Mouse (Mus musculus) embryonic facial prominence, embryonic 15.5 days (tissue): ENCODE measurements around the gene Mettl4. TPM values are rescaled to one million over a fixed set of nuclear protein-coding genes. Genes with fewer than 3 reads are reported as not detected.
"Not testable (repeated sequence)": the region's sequence is repeated elsewhere in the genome, so short reads cannot be mapped to it uniquely, and the experiment has no call there.

ENCODE experiments used
- ATAC-seq: fragments of 200-750 bp; cut with Nextera tagmentation; 2 replicates; pipeline ENCODE4 v1.8.0; 2017; ENCODE audit warnings: low read depth, moderate TSS enrichment; ENCODE audit not compliant: insufficient number of reproducible peaks, low FRiP score, low TSS enrichment
- H3K27ac ChIP-seq: fragments of 300-500 bp; sonication (generic); replicated peaks from 2 replicates; pipeline ENCODE4 v1.5.1; 2015; ENCODE audit warnings: mild to moderate bottlenecking, inconsistent platforms
- H3K27me3 ChIP-seq: fragments of 300-500 bp; sonication (generic); 2 replicates; pipeline ENCODE4 v1.6.1; 2015; ENCODE audit warnings: inconsistent platforms
- H3K36me3 ChIP-seq: fragments of 300-500 bp; sonication (generic); 2 replicates; pipeline ENCODE4 v1.6.1; 2015; ENCODE audit warnings: mild to moderate bottlenecking, inconsistent platforms
- H3K4me1 ChIP-seq: fragments of 300-500 bp; sonication (generic); 2 replicates; pipeline ENCODE4 v1.6.1; 2015; ENCODE audit warnings: inconsistent platforms
- H3K4me2 ChIP-seq: fragments of 300-500 bp; sonication (generic); replicated peaks from 2 replicates; pipeline ENCODE4 v1.6.1; 2015; ENCODE audit warnings: mild to moderate bottlenecking, inconsistent platforms
- H3K4me3 ChIP-seq: fragments of 300-500 bp; sonication (generic); replicated peaks from 2 replicates; pipeline ENCODE4 v1.5.1; 2015; ENCODE audit warnings: mild to moderate bottlenecking, inconsistent platforms
- H3K9ac ChIP-seq: fragments of 300-500 bp; sonication (generic); 2 replicates; pipeline ENCODE4 v1.6.1; 2015; ENCODE audit warnings: inconsistent platforms
- H3K9me3 ChIP-seq: fragments of 300-500 bp; sonication (generic); replicated peaks from 2 replicates; pipeline ENCODE4 v1.6.1; 2016; ENCODE audit warnings: inconsistent platforms
- WGBS: fragments of 180-500 bp; shearing (Covaris S2); methylation state at CpG from one replicate; pipeline ENCODE4 v1.1.7; 2015; 5-methylcytosine and 5-hydroxymethylcytosine counted together
- polyA plus RNA-seq: library from polyadenylated mRNA; unstranded; fragments of >200 nt; fragmentation: Nextera tagmentation; extraction: Ambion mirVana; gene quantifications from 2 replicates; pipeline ENCODE4 v1.2.1, GENCODE M21; 2015

Mettl4 gene
- 17.8 and 19.0 TPM in 2 replicates for polyA plus RNA-seq

- Histone ChIP-seq H3K4me1 (peaks cover 9% of the 10 kb centered on the region), H3K9ac (peak within 1 kb of the TSS; percentile 48), H3K9me3 (no peaks in the 10 kb centered on the region), H3K27me3 (no peaks in the 10 kb centered on the region), H3K27ac (peak within 1 kb of the TSS; percentile 97), H3K36me3 (no peaks in the 10 kb centered on the region), H3K4me2 (peak within 1 kb of the TSS; percentile 80), H3K4me3 (peak within 1 kb of the TSS; percentile 67)
- under 1% methylated on average over 56 of the region's 56 CpGs for WGBS
- ATAC-seq, result peak; percentile 98
Observed at GRCm38 (mm10) chr17:94749466-94750135, at the start of gene Mettl4. Gene Mettl4 (minus strand): TSS chr17:94750019.

GRCm38 (mm10) chr17:94778871-94779482, 29.2 kb upstream of the Mettl4 start:
- H3K9ac ChIP-seq, result no peak overlapping the region
- peaks cover 11% of the 10 kb centered on the region for H3K36me3 ChIP-seq
- no peaks in the 10 kb centered on the region for H3K27me3 ChIP-seq
- H3K4me2 ChIP-seq, result no peak overlapping the region
- H3K4me3 ChIP-seq, result no peak overlapping the region
- no peaks in the 10 kb centered on the region for H3K4me1 ChIP-seq
- no peaks in the 10 kb centered on the region for H3K9me3 ChIP-seq
- no peak overlapping the region for H3K27ac ChIP-seq
- WGBS, result 81% methylated on average over 2 of the region's 2 CpGs
- no peak for ATAC-seq

GRCm38 (mm10) chr17:94768491-94768890, 18.7 kb upstream of the Mettl4 start:
- H3K9ac ChIP-seq, result no peak overlapping the region
- H3K36me3 ChIP-seq, result peaks cover 21% of the 10 kb centered on the region; the same call in 1 of the 2 replicates
- H3K4me3 ChIP-seq, result no peak overlapping the region
- WGBS, result 78% methylated on average over 2 of the region's 2 CpGs
- H3K4me2 ChIP-seq, result no peak overlapping the region
- H3K4me1 ChIP-seq, result no peaks in the 10 kb centered on the region
- ATAC-seq, result no peak
- no peaks in the 10 kb centered on the region for H3K27me3 ChIP-seq
- H3K9me3 ChIP-seq, result no peaks in the 10 kb centered on the region
- no peak overlapping the region for H3K27ac ChIP-seq

GRCm38 (mm10) chr17:94764711-94765110, 14.9 kb upstream of the Mettl4 start:
- Histone ChIP-seq H3K9ac (no peak overlapping the region), H3K9me3 (no peaks in the 10 kb centered on the region), H3K27me3 (no peaks in the 10 kb centered on the region), H3K4me1 (no peaks in the 10 kb centered on the region), H3K4me2 (no peak overlapping the region), H3K36me3 (peaks cover 16% of the 10 kb centered on the region; the same call in 1 of the 2 replicates), H3K4me3 (no peak overlapping the region), H3K27ac (no peak overlapping the region)
- WGBS, result 86% methylated on average over 3 of the region's 3 CpGs
- no peak for ATAC-seq

- Histone ChIP-seq H3K4me3 (no peak overlapping the region), H3K9me3 (no peaks in the 10 kb centered on the region), H3K4me2 (no peak overlapping the region), H3K27me3 (no peaks in the 10 kb centered on the region), H3K4me1 (no peaks in the 10 kb centered on the region), H3K9ac (no peak overlapping the region), H3K36me3 (peaks cover 16% of the 10 kb centered on the region; the same call in 1 of the 2 replicates), H3K27ac (no peak overlapping the region)
- ATAC-seq, result no peak
- 90% methylated on average over 1 of the region's 1 CpGs for WGBS
Observed at GRCm38 (mm10) chr17:94764011-94764410, 14.2 kb upstream of the Mettl4 start.

- ATAC-seq, result no peak
- Histone ChIP-seq H3K36me3 (peaks cover 12% of the 10 kb centered on the region; the same call in 1 of the 2 replicates), H3K27me3 (no peaks in the 10 kb centered on the region), H3K9me3 (no peaks in the 10 kb centered on the region), H3K9ac (no peak overlapping the region), H3K4me1 (no peaks in the 10 kb centered on the region), H3K27ac (no peak overlapping the region), H3K4me2 (no peak overlapping the region), H3K4me3 (no peak overlapping the region)
- WGBS, result 68% methylated on average over 3 of the region's 3 CpGs
Observed at GRCm38 (mm10) chr17:94762405-94762804, 12.6 kb upstream of the Mettl4 start.

GRCm38 (mm10) chr17:94750136-94750729, 414 bp upstream of the Mettl4 start:
- ATAC-seq, result no peak

GRCm38 (mm10) chr17:94738173-94738572, 11.6 kb downstream of the Mettl4 start:
- H3K36me3 ChIP-seq, result peaks cover 13% of the 10 kb centered on the region
- H3K4me3 ChIP-seq, result no peak overlapping the region
- no peak overlapping the region for H3K4me2 ChIP-seq
- H3K27me3 ChIP-seq, result no peaks in the 10 kb centered on the region
- H3K9me3 ChIP-seq, result no peaks in the 10 kb centered on the region
- ATAC-seq, result no peak
- H3K9ac ChIP-seq, result no peak overlapping the region
- H3K27ac ChIP-seq, result no peak overlapping the region
- 81% methylated on average over 4 of the region's 4 CpGs for WGBS
- H3K4me1 ChIP-seq, result no peaks in the 10 kb centered on the region

More at GRCm38 (mm10) chr17:94750136-94750729, 414 bp upstream of the Mettl4 start:
- Histone ChIP-seq H3K4me2 (peak overlapping the region; percentile 80), H3K4me3 (peak overlapping the region; percentile 67), H3K4me1 (peaks cover 9% of the 10 kb centered on the region), H3K27ac (peak overlapping the region; percentile 97), H3K9ac (peak overlapping the region; percentile 48), H3K27me3 (no peaks in the 10 kb centered on the region), H3K36me3 (no peaks in the 10 kb centered on the region), H3K9me3 (no peaks in the 10 kb centered on the region)
- WGBS, result 2% methylated on average over 22 of the region's 22 CpGs

GRCm38 (mm10) chr17:94735885-94736284, 13.9 kb downstream of the Mettl4 start:
- H3K4me1 ChIP-seq, result no peaks in the 10 kb centered on the region
- H3K4me2 ChIP-seq, result no peak overlapping the region
- H3K36me3 ChIP-seq, result peaks cover 16% of the 10 kb centered on the region
- H3K9ac ChIP-seq, result no peak overlapping the region
- no peak overlapping the region for H3K4me3 ChIP-seq
- no peak for ATAC-seq
- no peaks in the 10 kb centered on the region for H3K9me3 ChIP-seq
- H3K27ac ChIP-seq, result no peak overlapping the region
- no peaks in the 10 kb centered on the region for H3K27me3 ChIP-seq

GRCm38 (mm10) chr17:94735437-94735836, 14.4 kb downstream of the Mettl4 start:
- H3K36me3 ChIP-seq, result peaks cover 16% of the 10 kb centered on the region
- no peak overlapping the region for H3K4me3 ChIP-seq
- no peaks in the 10 kb centered on the region for H3K9me3 ChIP-seq
- 61% methylated on average over 4 of the region's 4 CpGs for WGBS
- no peak overlapping the region for H3K27ac ChIP-seq
- H3K27me3 ChIP-seq, result no peaks in the 10 kb centered on the region
- no peaks in the 10 kb centered on the region for H3K4me1 ChIP-seq
- no peak overlapping the region for H3K9ac ChIP-seq
- no peak overlapping the region for H3K4me2 ChIP-seq
- no peak for ATAC-seq

- not testable (repeated sequence) for ATAC-seq, H3K4me2 ChIP-seq, H3K4me3 ChIP-seq, H3K4me1 ChIP-seq, H3K9me3 ChIP-seq, H3K27ac ChIP-seq, H3K27me3 ChIP-seq, H3K9ac ChIP-seq
- WGBS, result 22% methylated on average over 2 of the region's 2 CpGs
- H3K36me3 ChIP-seq, result peaks cover 17% of the 10 kb centered on the region
Observed at GRCm38 (mm10) chr17:94730416-94730815, 19.4 kb downstream of the Mettl4 start.
